Mouse (Mus musculus) lung, adult 2 months (tissue): ENCODE data around the gene Gm17657.

ENCODE experiments used
- CTCF ChIP-seq: fragments of 200-500 bp; IDR thresholded peaks from 2 replicates; pipeline ENCODE4 v1.5.1; 2011; ENCODE audit warnings: mild to moderate bottlenecking, low read length, control low read depth; ENCODE audit not compliant: insufficient read depth
- POLR2A ChIP-seq: fragments of 200-500 bp; IDR thresholded peaks from 2 replicates; pipeline ENCODE4 v1.6.1; 2011; ENCODE audit warnings: low read depth, mild to moderate bottlenecking, control low read depth, low read length, borderline replicate concordance; ENCODE audit errors: extremely low read depth

GRCm38 (mm10) chr17:29498028-29498427 lies 51.4 kb downstream of the Gm17657 start:
- TF ChIP-seq CTCF (no peak), POLR2A (no peak)
